Mouse (Mus musculus) kidney, embryonic 16.5 days (tissue): ENCODE measurements at regions not wholly inside any gene's neighbourhood (a gene's known extent, or its start where the extent isn't known, plus 50 kb on each side); places are given as distances from the start of the nearest gene placed in this dataset.

ENCODE experiments used
- ATAC-seq: fragments of 200-750 bp; cut with Nextera tagmentation; 2 replicates; pipeline ENCODE4 v1.8.0; 2017; ENCODE audit warnings: moderate TSS enrichment; ENCODE audit not compliant: low FRiP score, low TSS enrichment
- H3K27ac ChIP-seq: fragments of 300-500 bp; sonication (generic); 2 replicates; pipeline ENCODE4 v1.5.1; 2014; ENCODE audit warnings: low read length
- H3K27me3 ChIP-seq: fragments of 300-500 bp; sonication (generic); 2 replicates; pipeline ENCODE4 v1.6.1; 2014; ENCODE audit warnings: low read length, control low read depth, mixed read lengths; ENCODE audit not compliant: insufficient read depth
- H3K36me3 ChIP-seq: fragments of 300-500 bp; sonication (generic); 2 replicates; pipeline ENCODE4 v1.6.1; 2014; ENCODE audit warnings: low read length, control low read depth, mixed read lengths; ENCODE audit not compliant: insufficient read depth
- H3K4me1 ChIP-seq: fragments of 300-500 bp; sonication (generic); 2 replicates; pipeline ENCODE4 v1.6.1; 2014; ENCODE audit warnings: low read length, control low read depth, mixed read lengths; ENCODE audit not compliant: insufficient read depth
- H3K4me2 ChIP-seq: fragments of 300-500 bp; sonication (generic); replicated peaks from 2 replicates; pipeline ENCODE4 v1.6.1; 2014; ENCODE audit warnings: low read depth, low read length
- H3K4me3 ChIP-seq: fragments of 300-500 bp; sonication (generic); 2 replicates; pipeline ENCODE4 v1.5.1; 2014; ENCODE audit warnings: mild to moderate bottlenecking, low read length
- H3K9ac ChIP-seq: fragments of 300-500 bp; sonication (generic); replicated peaks from 2 replicates; pipeline ENCODE4 v1.6.1; 2014; ENCODE audit warnings: low read length
- H3K9me3 ChIP-seq: fragments of 300-500 bp; sonication (generic); 2 replicates; pipeline ENCODE4 v1.6.1; 2016; ENCODE audit warnings: low read length, control low read depth
- WGBS: fragments of 180-500 bp; shearing (Covaris S2); extraction: QIAGEN DNeasy Blood & Tissue Kit; methylation state at CpG from one replicate; pipeline ENCODE4 v1.1.7; 2014; 5-methylcytosine and 5-hydroxymethylcytosine counted together

DNA sequence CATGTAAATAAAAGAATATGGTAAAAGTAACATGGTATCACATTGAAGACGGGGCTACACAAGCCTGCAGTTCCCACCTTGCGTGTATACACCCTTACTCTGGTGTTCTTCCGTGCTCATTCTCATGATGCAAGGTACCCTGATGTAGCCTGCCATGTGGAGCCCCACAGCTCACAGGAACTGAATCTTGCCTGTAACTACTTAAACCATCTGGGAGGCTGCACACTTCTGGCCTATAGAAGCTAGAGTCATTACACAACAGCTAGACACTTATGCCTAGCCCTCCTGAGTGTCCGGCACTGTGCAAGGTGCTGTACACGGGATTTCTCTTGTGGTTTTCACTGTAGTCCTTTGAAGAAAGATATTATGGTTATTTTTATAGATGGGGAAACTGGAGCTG lies 210.8 kb upstream of the Map3k1 start:
- Histone ChIP-seq H3K4me2 (no peak overlapping the region), H3K27ac (no peak overlapping the region), H3K9ac (no peak overlapping the region), H3K4me1 (peaks cover 9% of the 10 kb centered on the region; the same call in 1 of the 2 replicates), H3K4me3 (no peak overlapping the region), H3K27me3 (no peaks in the 10 kb centered on the region), H3K9me3 (peaks cover 6% of the 10 kb centered on the region; the same call in 1 of the 2 replicates), H3K36me3 (no peaks in the 10 kb centered on the region)
- WGBS, result 82% methylated on average over 5 of the region's 5 CpGs
- no peak for ATAC-seq

DNA sequence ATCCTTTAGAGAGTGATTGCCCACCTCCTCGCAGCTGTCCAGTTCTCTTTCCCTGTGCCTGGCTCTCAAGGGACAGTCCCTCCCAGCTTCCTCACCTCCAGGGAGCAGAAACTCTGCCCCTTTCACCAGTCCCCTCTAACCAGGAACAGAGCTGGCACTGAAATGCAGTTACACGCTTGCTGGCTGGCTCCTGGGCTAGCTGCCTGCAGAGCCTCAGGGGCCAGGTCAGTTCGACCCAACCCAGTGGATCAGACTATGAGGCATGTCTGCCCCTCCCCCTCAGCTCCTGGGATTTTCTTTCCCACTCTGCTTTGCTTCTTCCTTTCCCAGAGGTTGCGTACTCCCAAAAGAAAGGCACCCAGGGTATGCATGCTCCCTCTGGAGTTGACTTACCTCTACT lies 214.4 kb upstream of the Map3k1 start:
- no peak overlapping the region for H3K9ac ChIP-seq
- no peak overlapping the region for H3K4me2 ChIP-seq
- no peaks in the 10 kb centered on the region for H3K9me3 ChIP-seq
- no peaks in the 10 kb centered on the region for H3K36me3 ChIP-seq
- H3K4me1 ChIP-seq, result peaks cover 16% of the 10 kb centered on the region; the same call in 1 of the 2 replicates
- H3K4me3 ChIP-seq, result no peak overlapping the region
- no peak overlapping the region for H3K27ac ChIP-seq
- ATAC-seq, result peak; percentile 39
- WGBS, result 38% methylated on average over 4 of the region's 4 CpGs
- H3K27me3 ChIP-seq, result no peaks in the 10 kb centered on the region

DNA sequence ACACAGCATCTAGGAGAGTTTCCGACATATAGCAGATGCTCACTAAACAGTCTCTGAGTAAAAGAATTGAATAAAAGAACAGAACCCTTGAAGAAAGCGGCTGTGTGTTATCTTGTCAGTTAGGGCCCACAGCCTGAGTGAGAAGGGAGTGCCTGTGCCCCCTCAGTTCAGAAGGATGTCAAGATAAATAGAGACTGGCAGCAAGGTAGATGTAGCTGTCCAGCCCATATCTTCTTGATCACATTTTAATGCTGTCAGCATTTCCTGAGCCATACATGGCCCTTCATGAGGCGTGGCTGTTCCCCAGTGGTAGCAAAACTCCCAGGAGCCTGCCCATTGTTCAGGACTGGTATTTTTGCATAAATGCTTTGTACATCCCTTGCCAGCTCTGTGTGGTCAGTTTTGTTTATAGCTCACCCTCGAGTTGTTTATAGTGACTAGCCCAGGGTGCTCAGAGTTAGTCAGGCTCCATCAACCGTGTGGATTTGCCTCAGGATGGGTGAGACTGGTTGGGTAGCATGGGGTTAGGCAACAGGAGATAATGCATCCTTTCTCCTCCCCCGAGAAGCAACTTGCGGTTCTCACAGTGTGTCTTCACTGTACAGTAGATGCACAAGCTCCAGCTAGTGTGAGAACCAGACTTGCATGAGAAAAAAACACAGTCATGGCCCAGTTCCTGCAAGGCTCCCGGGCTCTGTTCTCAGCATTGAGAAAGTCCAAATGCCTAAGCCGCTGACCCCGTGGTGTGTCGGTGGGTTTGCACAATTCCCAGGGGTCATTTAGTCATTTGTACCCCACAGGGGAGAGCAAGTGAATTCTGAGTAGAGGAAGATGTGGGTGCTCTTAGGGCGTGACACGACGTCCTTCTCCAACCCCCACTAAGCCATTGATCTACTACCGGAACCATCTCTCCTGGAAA lies 216.1 kb upstream of the Map3k1 start:
- 68% methylated on average over 15 of the region's 15 CpGs for WGBS
- Histone ChIP-seq H3K27me3 (no peaks in the 10 kb centered on the region), H3K9me3 (no peaks in the 10 kb centered on the region), H3K4me2 (no peak overlapping the region), H3K36me3 (no peaks in the 10 kb centered on the region), H3K4me1 (peaks cover 16% of the 10 kb centered on the region; the same call in 1 of the 2 replicates), H3K27ac (no peak overlapping the region), H3K4me3 (no peak overlapping the region), H3K9ac (no peak overlapping the region)
- ATAC-seq, result peak; percentile 42; the same call in 1 of the 2 replicates

DNA sequence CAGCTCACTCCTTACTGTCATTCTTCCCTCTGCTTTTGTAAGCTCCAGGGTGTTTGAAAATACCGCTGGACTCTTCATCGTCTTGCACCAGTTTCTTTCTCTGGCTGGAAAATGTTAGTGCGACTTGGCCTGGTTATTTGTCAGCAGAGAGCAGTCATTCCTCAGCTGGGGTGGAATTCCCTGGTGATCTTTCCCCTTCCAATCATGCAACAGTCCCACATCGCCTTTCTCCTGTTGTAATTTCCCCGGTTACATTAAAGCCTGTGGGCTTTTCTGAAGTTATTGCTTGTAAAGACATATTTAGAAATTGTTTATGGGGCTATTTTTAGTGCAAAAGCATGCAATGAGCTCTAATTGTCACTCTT lies 216.8 kb upstream of the Map3k1 start:
- H3K4me3 ChIP-seq, result no peak overlapping the region
- H3K27me3 ChIP-seq, result no peaks in the 10 kb centered on the region
- no peaks in the 10 kb centered on the region for H3K9me3 ChIP-seq
- H3K9ac ChIP-seq, result no peak overlapping the region
- 68% methylated on average over 5 of the region's 5 CpGs for WGBS
- no peak overlapping the region for H3K27ac ChIP-seq
- ATAC-seq, result no peak
- H3K4me2 ChIP-seq, result no peak overlapping the region
- peaks cover 16% of the 10 kb centered on the region; the same call in 1 of the 2 replicates for H3K4me1 ChIP-seq
- no peaks in the 10 kb centered on the region for H3K36me3 ChIP-seq

DNA sequence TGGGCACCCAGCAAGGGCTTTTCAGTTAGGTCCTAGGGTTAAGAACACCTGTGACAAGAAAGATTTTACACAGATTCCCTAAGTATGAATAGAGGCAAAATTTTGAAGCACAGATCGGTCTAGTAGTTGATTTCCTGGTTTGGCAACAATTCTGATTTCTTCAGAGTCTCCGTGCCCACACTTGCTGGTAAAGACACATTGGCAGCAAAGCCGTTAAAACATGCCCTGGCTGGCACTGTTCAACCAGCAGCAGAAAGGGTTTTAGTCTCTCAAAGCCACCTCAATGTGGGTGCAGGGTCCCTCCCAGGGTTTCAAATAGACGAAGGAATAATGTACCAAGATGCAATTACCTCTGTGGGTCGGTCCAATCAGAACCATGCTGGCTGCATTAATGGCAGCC lies 218.9 kb upstream of the Map3k1 start:
- no peak overlapping the region for H3K4me3 ChIP-seq
- H3K36me3 ChIP-seq, result no peaks in the 10 kb centered on the region
- no peak overlapping the region for H3K27ac ChIP-seq
- no peaks in the 10 kb centered on the region for H3K27me3 ChIP-seq
- peaks cover 13% of the 10 kb centered on the region; the same call in 1 of the 2 replicates for H3K4me1 ChIP-seq
- H3K4me2 ChIP-seq, result no peak overlapping the region
- H3K9ac ChIP-seq, result no peak overlapping the region
- 87% methylated on average over 5 of the region's 5 CpGs for WGBS
- ATAC-seq, result no peak
- H3K9me3 ChIP-seq, result no peaks in the 10 kb centered on the region

DNA sequence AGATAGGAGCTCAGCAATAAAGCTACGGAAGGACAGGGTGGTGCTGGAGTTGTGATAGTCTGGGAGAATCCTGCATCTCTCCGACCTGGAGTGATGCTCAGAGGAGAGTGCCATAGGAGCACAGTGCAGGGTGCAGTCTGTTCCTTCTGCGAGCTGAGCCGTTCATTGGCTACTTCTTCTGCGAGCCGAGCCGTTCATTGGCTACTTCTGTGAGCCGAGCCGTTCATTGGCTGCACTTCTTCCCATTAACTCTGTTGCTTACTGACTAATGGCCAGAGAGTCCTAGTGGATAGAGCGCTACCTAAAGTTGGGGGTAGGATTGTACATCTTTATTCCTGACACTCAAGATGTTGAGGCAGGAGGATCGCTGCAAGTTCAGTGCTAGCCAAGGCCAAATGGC lies 222.3 kb upstream of the Map3k1 start:
- no peak overlapping the region for H3K9ac ChIP-seq
- ATAC-seq, result 0 out of 2 replicates have a peak, but pooled peaks have one; percentile 12
- no peak overlapping the region for H3K4me2 ChIP-seq
- no peak overlapping the region for H3K4me3 ChIP-seq
- H3K36me3 ChIP-seq, result no peaks in the 10 kb centered on the region
- H3K27ac ChIP-seq, result no peak overlapping the region
- H3K4me1 ChIP-seq, result no peaks in the 10 kb centered on the region
- no peaks in the 10 kb centered on the region for H3K27me3 ChIP-seq
- no peaks in the 10 kb centered on the region for H3K9me3 ChIP-seq
- WGBS, result 81% methylated on average over 11 of the region's 11 CpGs

DNA sequence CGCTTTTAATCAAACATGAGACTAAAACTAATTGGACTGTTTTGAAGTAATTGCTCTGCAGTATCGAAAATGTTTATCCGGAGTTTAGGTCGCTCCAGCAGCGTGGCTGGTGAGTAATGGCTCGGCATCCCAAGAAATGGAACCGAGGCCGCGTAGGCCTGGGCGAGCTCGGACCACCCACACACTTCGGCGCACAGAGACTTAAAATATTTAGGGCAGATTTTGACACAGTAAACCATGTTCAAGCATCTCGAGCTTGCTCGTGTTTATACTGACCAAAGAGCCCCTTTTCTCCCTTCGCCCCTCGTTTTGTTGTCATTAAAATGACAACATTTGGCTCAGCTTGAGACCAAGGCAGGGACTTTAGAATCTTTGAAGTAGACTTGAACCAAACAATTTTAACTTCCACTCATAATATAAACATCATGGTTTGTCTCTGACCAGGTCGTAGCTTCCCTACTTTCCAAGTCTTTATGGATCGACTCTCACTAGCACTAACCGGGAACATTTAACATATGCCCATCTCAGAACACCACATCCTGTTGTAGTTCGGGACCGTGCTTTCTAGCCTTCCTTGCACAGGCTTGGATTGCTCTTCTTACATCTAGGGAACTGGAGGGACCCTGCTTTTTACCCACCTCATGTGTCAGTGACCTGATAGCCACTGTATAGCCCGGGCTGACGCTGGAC lies 223.0 kb upstream of the Map3k1 start:
- Histone ChIP-seq H3K4me1 (no peaks in the 10 kb centered on the region), H3K9ac (no peak overlapping the region), H3K9me3 (no peaks in the 10 kb centered on the region), H3K4me2 (no peak overlapping the region), H3K27ac (peak overlapping the region; percentile 54; the same call in 1 of the 2 replicates), H3K27me3 (no peaks in the 10 kb centered on the region), H3K36me3 (no peaks in the 10 kb centered on the region), H3K4me3 (no peak overlapping the region)
- 60% methylated on average over 24 of the region's 24 CpGs for WGBS
- peak; percentile 34; the same call in 1 of the 2 replicates for ATAC-seq

DNA sequence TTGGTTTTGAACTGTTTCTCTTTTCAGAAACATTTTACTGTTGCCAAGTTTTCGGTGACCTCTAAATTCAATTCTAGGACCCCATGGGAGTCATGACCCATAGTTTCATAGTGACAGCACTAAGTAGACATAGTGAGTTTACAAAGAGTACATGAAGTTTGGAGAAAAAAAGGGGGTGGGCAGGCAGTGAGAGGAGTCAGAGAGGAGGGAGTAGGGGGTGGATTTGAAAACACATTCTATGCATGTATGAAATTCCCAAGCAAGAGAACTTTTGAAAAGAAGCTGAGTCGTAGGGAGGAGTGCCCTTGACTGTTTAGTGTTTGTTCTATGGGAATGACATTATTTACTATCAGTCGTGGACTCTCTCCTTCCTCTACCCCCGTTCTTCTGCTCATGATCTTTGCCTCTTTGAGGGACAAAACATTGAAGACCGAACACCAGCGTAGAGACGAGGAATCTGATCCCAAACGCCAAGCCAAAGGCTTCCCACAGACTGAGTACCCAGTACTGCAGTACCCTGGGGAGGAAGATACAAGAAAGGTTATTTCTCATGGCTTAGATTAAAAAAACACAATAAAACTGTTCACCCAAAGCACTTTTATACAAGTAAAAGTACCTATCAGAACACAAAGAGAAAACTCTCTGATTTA lies 229.1 kb upstream of the Map3k1 start:
- ATAC-seq, result no peak
- no peaks in the 10 kb centered on the region for H3K9me3 ChIP-seq
- H3K27ac ChIP-seq, result 0 out of 2 replicates have a peak overlapping the region, but pooled peaks have one; percentile 47
- no peaks in the 10 kb centered on the region for H3K27me3 ChIP-seq
- H3K4me2 ChIP-seq, result no peak overlapping the region
- no peak overlapping the region for H3K4me3 ChIP-seq
- 49% methylated on average over 8 of the region's 8 CpGs for WGBS
- no peaks in the 10 kb centered on the region for H3K36me3 ChIP-seq
- peaks cover 8% of the 10 kb centered on the region for H3K4me1 ChIP-seq
- no peak overlapping the region for H3K9ac ChIP-seq

DNA sequence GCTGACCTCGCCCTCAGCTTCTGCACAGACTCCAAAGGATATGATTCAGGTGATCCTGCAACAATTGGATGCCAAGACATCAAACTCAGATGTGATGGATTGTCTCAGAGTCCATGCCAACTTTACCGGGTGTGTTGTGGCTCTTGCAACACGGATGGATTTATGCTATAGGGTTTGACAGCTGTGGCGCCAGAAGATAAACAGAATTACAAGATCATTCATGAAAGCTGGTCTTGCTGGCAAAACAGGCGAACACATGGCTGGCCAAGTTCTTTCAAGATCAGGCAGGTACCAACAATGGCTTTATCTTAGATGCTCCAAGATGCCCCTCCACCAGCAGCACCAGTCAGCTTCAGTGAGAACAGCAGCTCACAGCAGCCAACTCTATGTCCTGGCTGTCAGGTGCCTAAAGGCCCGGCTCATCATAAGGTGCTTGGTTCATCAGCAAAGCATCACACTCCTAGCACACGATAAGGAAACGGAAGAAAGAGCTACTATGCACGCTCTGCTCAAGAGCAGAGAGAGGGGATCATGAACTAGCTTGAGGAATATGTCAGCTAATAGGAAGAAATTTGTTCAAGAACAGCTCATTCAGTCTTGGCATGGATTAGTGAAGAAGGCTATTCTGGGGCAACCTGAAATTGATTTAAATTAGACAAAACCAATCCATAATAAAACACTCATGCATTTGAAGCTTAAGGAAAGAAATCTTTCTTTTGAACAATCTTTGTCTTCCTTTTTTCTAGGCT lies 229.9 kb upstream of the Map3k1 start:
- ATAC-seq, result no peak
- H3K4me3 ChIP-seq, result no peak overlapping the region
- no peaks in the 10 kb centered on the region for H3K9me3 ChIP-seq
- H3K4me2 ChIP-seq, result no peak overlapping the region
- H3K4me1 ChIP-seq, result peaks cover 8% of the 10 kb centered on the region
- WGBS, result 89% methylated on average over 9 of the region's 9 CpGs
- no peaks in the 10 kb centered on the region for H3K36me3 ChIP-seq
- H3K9ac ChIP-seq, result no peak overlapping the region
- no peaks in the 10 kb centered on the region for H3K27me3 ChIP-seq
- H3K27ac ChIP-seq, result no peak overlapping the region
